Mouse (Mus musculus) liver, embryonic 14.5 days (tissue): ENCODE results near the gene Gm10097. TPM values are rescaled to one million over a fixed set of nuclear protein-coding genes. Genes with fewer than 3 reads are reported as not detected.

ENCODE experiments used
- ATAC-seq: fragments of 200-750 bp; cut with Nextera tagmentation; 2 replicates; pipeline ENCODE4 v1.8.0; 2017; ENCODE audit warnings: moderate number of reproducible peaks, mild to moderate bottlenecking, moderate library complexity; ENCODE audit not compliant: insufficient read depth
- DNase-seq, 3 experiments: peaks; one replicate each; pipeline ENCODE4 v3.0.0-alpha.2; 2012 to 2013; ENCODE audit warnings: low read depth in 3 of 3, low spot score in 3 of 3
- H3K27ac ChIP-seq: fragments of 300-500 bp; sonication (generic); 2 replicates; pipeline ENCODE4 v1.5.1; 2014; ENCODE audit warnings: moderate library complexity, mild to moderate bottlenecking, control low read depth, inconsistent platforms
- H3K27me3 ChIP-seq: fragments of 300-500 bp; sonication (generic); 2 replicates; pipeline ENCODE4 v1.6.1; 2014; ENCODE audit warnings: mild to moderate bottlenecking, low read length, moderate library complexity; ENCODE audit not compliant: control insufficient read depth, insufficient read depth
- H3K36me3 ChIP-seq: fragments of 300-500 bp; sonication (generic); replicated peaks from 2 replicates; pipeline ENCODE4 v1.6.1; 2014; ENCODE audit warnings: low read depth; ENCODE audit not compliant: control insufficient read depth, insufficient read depth
- H3K4me1 ChIP-seq, 2 experiments: fragments of 200-500 bp in 1 of 2; fragments of 300-500 bp in 1 of 2; sonication (generic) in 1 of 2; replicated peaks; 2 replicates each; pipeline ENCODE4 v1.6.1; 2012 to 2014; ENCODE audit warnings: antibody characterized with exemption in 1 of 2, inconsistent platforms in 1 of 2, low read length in 1 of 2; ENCODE audit not compliant: control insufficient read depth in 2 of 2, insufficient read depth in 2 of 2
- H3K4me2 ChIP-seq: fragments of 300-500 bp; sonication (generic); 2 replicates; pipeline ENCODE4 v1.6.1; 2014; ENCODE audit warnings: low read depth, mild to moderate bottlenecking, control low read depth, moderate library complexity
- H3K4me3 ChIP-seq, 2 experiments: fragments of 200-500 bp in 1 of 2; fragments of 300-500 bp in 1 of 2; sonication (generic) in 1 of 2; 2 replicates each; pipeline ENCODE4 v1.5.1; 2012 to 2014; ENCODE audit warnings: low read depth in 2 of 2, low read length in 2 of 2, mild to moderate bottlenecking in 2 of 2, control low read depth in 1 of 2, inconsistent platforms in 1 of 2, moderate library complexity in 1 of 2; ENCODE audit not compliant: insufficient read depth in 1 of 2
- H3K9ac ChIP-seq: fragments of 300-500 bp; sonication (generic); replicated peaks from 2 replicates; pipeline ENCODE4 v1.6.1; 2014; ENCODE audit warnings: mild to moderate bottlenecking, control low read depth, moderate library complexity
- H3K9me3 ChIP-seq: fragments of 300-500 bp; sonication (generic); 2 replicates; pipeline ENCODE4 v1.6.1; 2016; ENCODE audit warnings: low read length, mixed read lengths; ENCODE audit not compliant: control insufficient read depth
- CTCF ChIP-seq: IDR thresholded peaks from 2 replicates; pipeline ENCODE4 v1.5.1; 2016; ENCODE audit warnings: antibody characterized with exemption, low read depth, control low read depth
- EP300 ChIP-seq: IDR thresholded peaks from 2 replicates; pipeline ENCODE4 v1.6.1; 2016; ENCODE audit warnings: antibody characterized with exemption, low read depth
- WGBS: fragments of 180-500 bp; shearing (Covaris S2); extraction: QIAGEN DNeasy Blood & Tissue Kit; methylation state at CpG from one replicate; pipeline ENCODE4 v1.1.7; 2014; ENCODE audit not compliant: insufficient replicate concordance; 5-methylcytosine and 5-hydroxymethylcytosine counted together
- polyA plus RNA-seq, 2 experiments: library from polyadenylated mRNA; depleted of rRNA in 1 of 2; stranded (reverse) in 1 of 2; unstranded in 1 of 2; fragments of >200 nt; fragmentation: Nextera tagmentation in 1 of 2; extraction: Ambion mirVana in 1 of 2; gene quantifications; 2 replicates each; pipeline versions ENCODE4 v1.2.1 to v1.2.3; 2012 to 2014

Gm10097 gene
- polyA plus RNA-seq, 2 experiments = 0.05 TPM; not detected in 1

DNA sequence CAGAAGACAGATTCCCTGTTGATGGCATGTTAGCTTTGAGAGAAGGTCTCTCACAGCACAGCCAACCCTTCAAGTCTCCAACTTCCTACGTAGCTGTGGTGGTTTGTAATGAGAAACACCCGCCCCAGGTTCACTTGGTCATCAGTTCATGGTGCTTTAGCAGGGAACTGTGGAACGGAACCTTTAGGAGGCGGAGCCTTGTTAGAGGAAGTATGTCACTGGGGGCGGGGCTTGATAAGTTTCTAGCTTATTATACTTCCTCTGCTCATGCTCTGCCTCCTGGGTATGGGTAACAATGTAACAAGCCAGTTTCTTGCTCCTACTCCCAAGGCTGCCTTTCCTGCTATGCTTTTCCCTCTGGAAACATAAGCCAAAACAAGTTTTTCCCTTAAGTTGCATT is 23.3 kb upstream of the Gm10097 start:
- 62% methylated on average over 5 of the region's 5 CpGs for WGBS
- no peak overlapping the region for H3K9ac ChIP-seq
- H3K4me2 ChIP-seq = no peak overlapping the region
- no peaks in the 10 kb centered on the region for H3K4me1 ChIP-seq
- DNase-seq (no peak), ATAC-seq (no peak)
- no peaks in the 10 kb centered on the region for H3K9me3 ChIP-seq
- no peaks in the 10 kb centered on the region for H3K27me3 ChIP-seq
- no peaks in the 10 kb centered on the region for H3K36me3 ChIP-seq
- no peak overlapping the region for H3K4me3 ChIP-seq
- no peak overlapping the region for H3K27ac ChIP-seq
- TF ChIP-seq CTCF (no peak), EP300 (no peak)

DNA sequence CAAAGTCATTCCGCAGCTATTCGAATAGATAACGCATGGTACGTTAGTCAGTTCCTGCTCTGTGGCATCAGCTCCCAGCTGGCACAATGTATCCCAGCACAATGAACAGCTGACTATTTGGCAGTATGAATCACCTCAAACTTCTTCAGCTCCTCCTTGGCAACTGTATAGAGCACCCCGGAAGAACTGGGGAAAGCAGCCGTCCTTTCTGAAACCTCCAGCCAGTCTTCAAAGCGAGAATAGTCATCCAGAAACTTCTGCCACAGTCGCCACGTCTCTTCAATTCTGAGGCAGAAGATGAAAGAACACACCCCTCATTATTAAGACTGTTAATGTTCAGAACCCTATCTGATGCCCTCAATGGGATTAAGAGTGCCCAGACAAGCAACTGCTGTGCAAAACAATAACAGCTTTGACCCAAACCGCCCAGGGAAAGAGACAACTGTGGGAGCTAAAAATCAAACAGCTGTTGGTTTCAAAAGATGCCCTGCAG is 12.7 kb upstream of the Gm10097 start:
- Histone ChIP-seq H3K4me3 (no peak overlapping the region), H3K9ac (no peak overlapping the region)
- 83% methylated on average over 10 of the region's 10 CpGs for WGBS

DNA sequence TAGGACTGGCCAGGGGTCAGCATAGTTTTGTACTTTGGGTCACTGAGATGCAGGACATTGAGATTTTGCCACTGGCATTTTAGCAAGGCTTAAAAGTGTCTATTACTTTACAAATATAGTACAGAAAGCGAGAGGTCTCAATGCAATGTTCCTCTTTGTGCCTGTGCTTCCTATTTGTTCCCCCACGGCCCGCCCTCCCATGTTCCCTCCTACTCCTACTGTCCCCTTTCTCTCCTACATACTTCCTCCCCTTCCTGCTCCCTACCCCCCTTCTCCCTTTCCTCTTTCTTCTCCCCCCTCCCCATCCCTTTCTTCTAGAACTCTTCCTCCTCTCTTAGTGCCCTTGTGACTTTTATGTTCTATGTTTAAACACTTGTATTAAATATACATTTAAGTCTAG is 12.1 kb upstream of the Gm10097 start:
- Histone ChIP-seq H3K36me3 (no peaks in the 10 kb centered on the region), H3K27me3 (no peaks in the 10 kb centered on the region), H3K9ac (no peak overlapping the region), H3K4me3 (no peak overlapping the region), H3K9me3 (no peaks in the 10 kb centered on the region), H3K4me2 (no peak overlapping the region), H3K27ac (no peak overlapping the region), H3K4me1 (no peaks in the 10 kb centered on the region)
- ATAC-seq = no peak
- 38% methylated on average over 3 of the region's 3 CpGs for WGBS
- no peak for TF ChIP-seq EP300
- TF ChIP-seq CTCF = no peak
- no peak for DNase-seq

More for the DNA sequence above, 12.7 kb upstream of the Gm10097 start:
- TF ChIP-seq CTCF (no peak), EP300 (no peak)
- Histone ChIP-seq H3K36me3 (no peaks in the 10 kb centered on the region), H3K4me1 (no peaks in the 10 kb centered on the region), H3K9me3 (no peaks in the 10 kb centered on the region), H3K4me2 (no peak overlapping the region), H3K27me3 (no peaks in the 10 kb centered on the region), H3K27ac (no peak overlapping the region)
- DNase-seq (no peak), ATAC-seq (no peak)

DNA sequence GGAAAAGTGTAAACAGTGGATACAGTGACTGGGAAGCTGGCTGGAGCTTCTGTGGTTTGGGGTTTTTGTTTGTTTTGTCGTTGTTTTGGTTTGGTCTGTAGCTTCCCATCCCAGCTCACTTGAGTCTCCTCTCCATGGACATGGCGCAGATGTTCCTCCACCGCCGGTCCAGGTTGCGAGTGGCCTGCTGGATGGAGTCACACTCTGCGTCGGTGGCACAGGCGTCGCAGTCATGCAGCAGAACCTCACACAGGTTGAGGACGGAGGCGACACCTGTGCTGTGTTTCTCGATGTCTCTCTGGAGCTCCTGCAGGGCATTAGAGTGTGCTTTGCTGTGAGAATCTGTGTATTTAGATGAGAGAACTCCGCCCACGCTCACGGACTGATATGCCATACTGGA is 11.3 kb upstream of the Gm10097 start:
- Histone ChIP-seq H3K4me1 (no peaks in the 10 kb centered on the region), H3K27ac (no peak overlapping the region), H3K9ac (no peak overlapping the region), H3K27me3 (no peaks in the 10 kb centered on the region), H3K4me3 (no peak overlapping the region), H3K9me3 (no peaks in the 10 kb centered on the region), H3K36me3 (no peaks in the 10 kb centered on the region), H3K4me2 (no peak overlapping the region)
- no peak for TF ChIP-seq CTCF
- no peak for TF ChIP-seq EP300
- 82% methylated on average over 15 of the region's 15 CpGs for whole genome bisulfite sequencing
- DNase-seq (no peak), ATAC-seq (no peak)

DNA sequence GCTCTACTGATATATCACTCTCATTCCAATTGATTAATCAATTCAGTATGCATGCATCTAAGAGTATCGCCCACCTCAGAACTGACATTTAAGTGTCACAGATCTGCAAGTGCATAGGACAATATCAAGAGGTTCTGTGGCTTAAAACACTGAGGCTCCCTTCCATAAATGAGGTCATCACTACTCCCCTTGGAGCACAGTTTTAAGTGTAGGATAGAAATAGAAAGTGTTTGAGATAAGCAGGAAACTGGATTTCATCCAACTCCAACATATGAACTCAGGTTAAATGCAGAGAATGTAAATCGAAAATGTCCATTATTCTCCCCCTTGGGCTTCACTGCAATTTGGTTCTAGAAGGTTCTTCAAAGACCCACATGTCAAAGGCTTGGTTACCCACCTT is 10.1 kb upstream of the Gm10097 start:
- no peak overlapping the region for H3K4me3 ChIP-seq
- no peak overlapping the region for H3K9ac ChIP-seq
- H3K27me3 ChIP-seq = no peaks in the 10 kb centered on the region
- no peak for TF ChIP-seq CTCF
- TF ChIP-seq EP300 = no peak
- DNase-seq (no peak), ATAC-seq (no peak)
- H3K4me1 ChIP-seq = no peaks in the 10 kb centered on the region
- WGBS = 63% methylated on average over 2 of the region's 2 CpGs
- H3K36me3 ChIP-seq = no peaks in the 10 kb centered on the region
- no peak overlapping the region for H3K27ac ChIP-seq
- H3K9me3 ChIP-seq = no peaks in the 10 kb centered on the region
- no peak overlapping the region for H3K4me2 ChIP-seq
